Mouse (Mus musculus): ENCODE results near the gene Nap1l5.
"Not testable (repeated sequence)": the region's sequence is repeated elsewhere in the genome, so short reads cannot be mapped to it uniquely, and the experiment has no call there.

Nap1l5 gene

GRCm38 (mm10) chr6:58907336-58907735, 460 bp upstream of the Nap1l5 start:
- no peak for DNase-seq (ENCODE audit: low read depth, low spot score)

GRCm38 (mm10) chr6:58904551-58904950, 2.3 kb downstream of the Nap1l5 start:
- peak; percentile 30 for DNase-seq (ENCODE audit: low read depth, low spot score)

GRCm38 (mm10) chr6:58903171-58903570, 3.7 kb downstream of the Nap1l5 start:
- DNase-seq (ENCODE audit: low read depth, low spot score) = peak; percentile 57

GRCm38 (mm10) chr6:58900536-58900935, 6.3 kb downstream of the Nap1l5 start:
- DNase-seq (ENCODE audit: low read depth, low spot score) = no peak

- DNase-seq (ENCODE audit: low read depth, low spot score) = no peak
Measured at GRCm38 (mm10) chr6:58899076-58899475, 7.8 kb downstream of the Nap1l5 start.

GRCm38 (mm10) chr6:58896648-58897047, 10.2 kb downstream of the Nap1l5 start:
- DNase-seq (ENCODE audit: low read depth, low spot score) = no peak

- no peak for DNase-seq (ENCODE audit: low read depth, low spot score)
Measured at GRCm38 (mm10) chr6:58894994-58895393, 11.9 kb downstream of the Nap1l5 start.

- DNase-seq (ENCODE audit: low read depth, low spot score) = no peak
Measured at GRCm38 (mm10) chr6:58893307-58893706, 13.6 kb downstream of the Nap1l5 start.

GRCm38 (mm10) chr6:58889917-58890316, 17.0 kb downstream of the Nap1l5 start:
- no peak for DNase-seq (ENCODE audit: low read depth, low spot score)

GRCm38 (mm10) chr6:58882271-58882670, 24.6 kb downstream of the Nap1l5 start:
- no peak for DNase-seq (ENCODE audit: low read depth, low spot score)

- DNase-seq (ENCODE audit: low read depth, low spot score) = no peak
Measured at GRCm38 (mm10) chr6:58881363-58881762, 25.5 kb downstream of the Nap1l5 start.

GRCm38 (mm10) chr6:58880861-58881260, 26.0 kb downstream of the Nap1l5 start:
- no peak for DNase-seq (ENCODE audit: low read depth, low spot score)

GRCm38 (mm10) chr6:58879987-58880386, 26.9 kb downstream of the Nap1l5 start:
- no peak for DNase-seq (ENCODE audit: low read depth, low spot score)

- no peak for DNase-seq (ENCODE audit: low read depth, low spot score)
Measured at GRCm38 (mm10) chr6:58879572-58879971, 27.3 kb downstream of the Nap1l5 start.

GRCm38 (mm10) chr6:58867858-58868257, 39.0 kb downstream of the Nap1l5 start:
- not testable (repeated sequence) for DNase-seq (ENCODE audit: low read depth, low spot score)

- no peak for DNase-seq (ENCODE audit: low read depth, low spot score)
Measured at GRCm38 (mm10) chr6:58863631-58864235, 43.1 kb downstream of the Nap1l5 start.

- DNase-seq (ENCODE audit: low read depth, low spot score) = no peak
Measured at GRCm38 (mm10) chr6:58862446-58862993, 44.4 kb downstream of the Nap1l5 start.

- no peak for DNase-seq (ENCODE audit: low read depth, low spot score)
Measured at GRCm38 (mm10) chr6:58859517-58859916, 47.4 kb downstream of the Nap1l5 start.

- DNase-seq (ENCODE audit: low read depth, low spot score) = no peak
Measured at GRCm38 (mm10) chr6:58856494-58856893, 50.4 kb downstream of the Nap1l5 start.

- no peak for DNase-seq (ENCODE audit: low read depth, low spot score)
Measured at GRCm38 (mm10) chr6:58855676-58856367, 51.1 kb downstream of the Nap1l5 start.
